Mouse (Mus musculus): ENCODE data around the gene Scap. TPM values are rescaled to one million over a fixed set of nuclear protein-coding genes. Genes with fewer than 3 reads are reported as not detected.
A peak's percentile ranks its signal among the peaks of the same experiment; 100 is the strongest.

Gene Scap
- total RNA-seq (2021): 100 to 1,000 TPM; 104 to 107 TPM
- long read RNA-seq, full-length matches to known transcripts: 83 of 177 reads
- long read RNA-seq, partial matches to known transcripts: 32 of 177 reads
- long read RNA-seq, other reads (novel, unspliced or antisense): 62 of 177 reads

- peak; percentile 95 to 98 for DNase-seq (ENCODE audit: low spot score in 2 of 2)
These were observed at the start of gene Scap for GRCm38 (mm10) chr9:110333135-110333895. Gene Scap (plus strand): TSS chr9:110333288.

- no peak for DNase-seq (ENCODE audit: low spot score in 2 of 2)
These were observed 48.9 kb upstream of the Scap start for GRCm38 (mm10) chr9:110284075-110284697.

GRCm38 (mm10) chr9:110287321-110287924 is 45.7 kb upstream of the Scap start:
- DNase-seq (ENCODE audit: low spot score in 2 of 2): peak; percentile 41 to 63

GRCm38 (mm10) chr9:110293254-110293718 is 39.8 kb upstream of the Scap start:
- DNase-seq (ENCODE audit: low spot score in 2 of 2): peak in 1 of 2 experiments; percentile 24

GRCm38 (mm10) chr9:110293873-110294415 is 39.1 kb upstream of the Scap start:
- no peak for DNase-seq (ENCODE audit: low spot score in 2 of 2)

- DNase-seq (ENCODE audit: low spot score in 2 of 2): no peak
These were observed 38.3 kb upstream of the Scap start for GRCm38 (mm10) chr9:110294786-110295185.

- peak; percentile 66 to 91 for DNase-seq (ENCODE audit: low spot score in 2 of 2)
These were observed 36.0 kb upstream of the Scap start for GRCm38 (mm10) chr9:110296867-110297627.

- DNase-seq (ENCODE audit: low spot score in 2 of 2): no peak
These were observed 28.6 kb upstream of the Scap start for GRCm38 (mm10) chr9:110304516-110304915.

GRCm38 (mm10) chr9:110304969-110305651 is 28.0 kb upstream of the Scap start, which contains the start of gene Elp6:
Gene Elp6 (plus strand): TSS chr9:110305173.
- DNase-seq (ENCODE audit: low spot score in 2 of 2): peak; percentile 91 to 96

- no peak for DNase-seq (ENCODE audit: low spot score in 2 of 2)
These were observed 26.7 kb upstream of the Scap start for GRCm38 (mm10) chr9:110306371-110306770.

GRCm38 (mm10) chr9:110314706-110315105 is 18.4 kb upstream of the Scap start:
- peak in 1 of 2 experiments; percentile 60 for DNase-seq (ENCODE audit: low spot score in 2 of 2)

GRCm38 (mm10) chr9:110315410-110315809 is 17.7 kb upstream of the Scap start:
- DNase-seq (ENCODE audit: low spot score in 2 of 2): no peak

GRCm38 (mm10) chr9:110315904-110316303 is 17.2 kb upstream of the Scap start:
- DNase-seq (ENCODE audit: low spot score in 2 of 2): no peak

GRCm38 (mm10) chr9:110316503-110316902 is 16.6 kb upstream of the Scap start:
- DNase-seq (ENCODE audit: low spot score in 2 of 2): no peak

- DNase-seq (ENCODE audit: low spot score in 2 of 2): no peak
These were observed 12.3 kb upstream of the Scap start for GRCm38 (mm10) chr9:110320769-110321168.

- DNase-seq (ENCODE audit: low spot score in 2 of 2): no peak
These were observed 10.1 kb upstream of the Scap start for GRCm38 (mm10) chr9:110322972-110323371.

- no peak for DNase-seq (ENCODE audit: low spot score in 2 of 2)
These were observed 8.9 kb upstream of the Scap start for GRCm38 (mm10) chr9:110324181-110324580.

- DNase-seq (ENCODE audit: low spot score in 2 of 2): no peak
These were observed 4.9 kb upstream of the Scap start for GRCm38 (mm10) chr9:110328178-110328577.

- no peak for DNase-seq (ENCODE audit: low spot score in 2 of 2)
These were observed 4.0 kb upstream of the Scap start for GRCm38 (mm10) chr9:110328946-110329630.

- DNase-seq (ENCODE audit: low spot score in 2 of 2): no peak
These were observed 3.4 kb upstream of the Scap start for GRCm38 (mm10) chr9:110329655-110330054.
